Mouse (Mus musculus): ENCODE measurements around the gene Apol8. TPM values are rescaled to one million over a fixed set of nuclear protein-coding genes. Genes with fewer than 3 reads are reported as not detected.

Apol8 gene
- total RNA-seq, 2 experiments from 2014 or later = 5.1 to 5.8 TPM

DNA sequence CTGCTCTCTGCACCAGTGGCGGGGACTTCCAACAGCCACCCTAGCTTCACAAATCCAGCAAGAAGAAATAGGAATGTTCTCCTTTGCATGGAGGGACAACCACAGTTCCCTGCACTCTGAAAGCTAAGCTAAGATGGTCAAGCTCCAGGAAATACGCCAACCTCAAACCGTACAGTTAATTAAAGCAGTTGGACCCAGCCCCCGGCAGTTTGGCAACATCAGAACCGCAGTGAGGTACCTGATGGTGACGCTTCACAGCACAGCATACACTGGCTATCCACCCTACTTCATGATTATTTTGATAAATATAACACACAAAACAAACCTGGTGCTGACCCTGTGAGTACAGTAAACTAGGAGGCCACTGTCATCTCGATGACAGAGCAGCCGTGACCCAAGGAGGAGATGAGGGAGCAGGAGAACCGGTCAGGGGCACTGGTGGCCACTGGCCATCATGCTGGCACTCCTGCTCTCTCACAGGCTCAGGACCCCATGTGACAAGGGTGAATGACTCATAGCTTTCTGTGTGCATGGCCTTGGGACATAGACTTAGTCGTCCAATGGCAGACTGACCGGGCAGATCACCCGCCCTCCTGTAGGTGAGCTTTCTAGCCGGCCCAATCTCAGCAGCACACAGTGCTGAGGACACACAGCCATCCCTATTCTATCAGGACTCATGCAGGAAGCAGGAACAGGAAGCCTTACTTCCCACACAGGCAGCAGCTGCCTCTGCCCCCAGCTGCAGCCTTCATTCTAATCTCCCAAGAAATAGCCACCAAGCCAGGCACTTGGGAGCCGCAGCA, 41.0 kb upstream of the Apol8 start:
- intact Hi-C loops (cut with DNase I) = no loop called here
- DNase-seq (ENCODE audit: extremely low spot score in 1 of 2, low spot score in 2 of 2) = no peak
- no peak for TF ChIP-seq CTCF (IDR thresholded peaks at IDR 0.05)
- Histone ChIP-seq H3K27ac (peak overlapping the region; percentile 86), H3K4me3 (no peak overlapping the region)

DNA sequence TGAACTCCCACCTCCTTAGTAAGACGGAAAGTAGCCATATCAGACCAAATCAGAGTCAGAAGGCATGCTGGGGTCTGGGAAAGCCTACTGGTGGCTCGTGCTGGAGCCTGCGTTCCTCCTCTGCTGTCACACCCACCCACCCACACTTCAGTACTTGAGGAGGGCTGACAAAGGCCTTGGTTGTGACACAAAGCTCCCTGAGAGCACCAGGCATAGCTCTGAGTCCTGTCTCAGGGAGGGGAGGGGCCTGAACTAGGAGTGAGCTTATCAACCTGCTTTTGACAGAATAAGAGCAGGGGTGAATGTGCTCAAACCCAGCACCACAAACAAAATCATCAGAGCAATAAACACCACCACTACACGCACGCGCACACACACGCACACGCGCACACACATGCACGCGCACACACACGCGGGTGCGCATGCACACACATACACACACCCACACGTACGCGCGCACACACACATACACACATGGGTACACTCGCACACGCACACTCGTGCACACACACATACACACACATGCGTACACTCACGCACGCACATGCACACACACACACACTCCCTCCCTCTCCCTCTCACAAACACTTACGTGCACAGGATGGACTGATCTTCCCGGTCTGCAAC, 39.7 kb upstream of the Apol8 start:
- no peak overlapping the region for H3K4me3 ChIP-seq
- intact Hi-C loops (cut with DNase I) = no loop called here
- TF ChIP-seq CTCF (IDR thresholded peaks at IDR 0.05) = no peak
- H3K27ac ChIP-seq = no peak overlapping the region
- DNase-seq (ENCODE audit: extremely low spot score in 1 of 2, low spot score in 2 of 2) = no peak

DNA sequence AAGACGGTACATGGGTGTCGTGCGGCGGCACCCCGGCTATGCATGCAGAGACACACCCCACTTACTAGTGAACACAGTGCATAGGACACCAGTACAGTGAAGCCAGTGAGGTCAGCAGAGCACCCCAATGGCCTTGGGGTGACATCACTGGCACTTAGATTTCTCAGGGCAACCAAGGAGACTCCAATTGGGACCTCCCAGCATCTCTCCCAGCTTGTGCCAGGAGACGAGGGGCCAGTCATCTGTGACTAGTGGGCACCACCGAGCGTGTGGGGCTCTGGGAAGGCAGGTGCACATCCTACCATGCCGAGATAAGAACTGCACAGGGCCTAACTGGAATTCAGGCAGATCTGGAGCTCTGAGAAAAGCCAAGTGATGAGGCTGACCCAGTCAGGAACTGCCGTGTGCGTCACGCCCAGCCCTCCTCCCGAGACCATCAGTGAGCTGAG, 38.1 kb upstream of the Apol8 start:
- peak overlapping the region; percentile 47; the same call in 1 of the 2 replicates for H3K27ac ChIP-seq
- TF ChIP-seq CTCF (IDR thresholded peaks at IDR 0.05) = no peak
- H3K4me3 ChIP-seq = no peak overlapping the region
- DNase-seq (ENCODE audit: extremely low spot score in 1 of 2, low spot score in 2 of 2) = no peak
- intact Hi-C loops (cut with DNase I) = no loop called here

DNA sequence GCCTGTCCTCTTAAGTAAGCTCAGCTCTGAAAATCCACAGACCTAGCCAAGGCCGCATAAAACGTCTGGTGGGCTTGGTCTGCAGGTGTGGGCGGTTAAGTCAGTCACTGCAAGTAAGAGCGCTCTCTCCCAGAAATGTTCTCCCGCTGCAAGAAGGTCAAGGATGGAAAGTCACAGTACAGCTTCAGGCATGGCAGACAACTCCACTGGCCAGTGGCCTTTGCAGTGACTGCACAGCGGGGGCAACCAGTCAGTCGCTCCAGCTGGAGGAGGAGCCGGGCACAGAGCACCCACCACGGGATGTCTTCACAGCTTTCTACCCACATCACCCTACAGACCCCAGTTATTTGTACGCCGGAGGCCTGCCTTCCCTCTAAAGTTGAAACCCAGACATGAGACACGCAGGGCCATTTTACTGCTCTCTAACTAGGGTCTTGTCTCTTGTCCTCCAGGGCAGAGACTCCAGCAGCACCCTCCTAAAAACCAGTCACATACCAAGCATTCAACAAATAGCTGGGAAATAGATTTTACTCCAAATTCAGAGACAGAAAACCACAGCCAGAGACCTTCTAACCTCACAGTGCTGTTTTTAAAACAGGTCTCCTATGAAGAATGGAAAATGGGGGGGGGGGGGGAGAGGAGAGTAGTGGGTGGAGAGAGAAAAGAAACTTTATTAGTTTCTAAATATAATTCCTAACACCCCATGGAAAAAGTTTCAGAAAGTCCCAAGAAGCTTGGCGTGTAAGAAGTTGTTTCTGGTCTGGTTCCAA, 37.5 kb upstream of the Apol8 start:
- intact Hi-C loops (cut with DNase I) = no loop called here
- DNase-seq (ENCODE audit: extremely low spot score in 1 of 2, low spot score in 2 of 2) = no peak
- no peak for TF ChIP-seq CTCF (IDR thresholded peaks at IDR 0.05)
- H3K4me3 ChIP-seq = no peak overlapping the region
- peak overlapping the region; percentile 53 for H3K27ac ChIP-seq

DNA sequence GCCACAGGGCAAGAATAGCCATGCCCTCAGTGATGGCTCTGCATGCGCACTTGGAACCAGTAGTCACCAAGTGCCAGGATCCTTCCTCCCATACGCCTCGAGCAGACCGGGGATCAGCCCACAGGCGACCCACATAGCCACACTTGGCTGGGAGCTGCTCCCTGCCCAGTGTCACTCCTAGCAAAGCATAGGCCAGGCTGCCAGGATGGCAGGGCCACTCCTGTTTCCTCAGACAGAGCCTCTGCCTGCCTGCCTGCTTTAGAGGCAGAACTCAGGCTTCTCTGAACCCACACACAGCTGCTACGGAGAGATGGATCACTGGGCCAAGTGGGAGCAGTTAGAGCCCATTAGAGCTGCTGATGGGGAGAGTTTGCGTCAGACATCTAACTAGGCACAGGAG, 36.8 kb upstream of the Apol8 start:
- peak; percentile 39 to 49 for DNase-seq (ENCODE audit: extremely low spot score in 1 of 2, low spot score in 2 of 2)
- intact Hi-C loops (cut with DNase I) = no loop called here
- Histone ChIP-seq H3K4me3 (no peak overlapping the region), H3K27ac (peak overlapping the region; percentile 66)
- TF ChIP-seq CTCF (IDR thresholded peaks at IDR 0.05) = no peak

DNA sequence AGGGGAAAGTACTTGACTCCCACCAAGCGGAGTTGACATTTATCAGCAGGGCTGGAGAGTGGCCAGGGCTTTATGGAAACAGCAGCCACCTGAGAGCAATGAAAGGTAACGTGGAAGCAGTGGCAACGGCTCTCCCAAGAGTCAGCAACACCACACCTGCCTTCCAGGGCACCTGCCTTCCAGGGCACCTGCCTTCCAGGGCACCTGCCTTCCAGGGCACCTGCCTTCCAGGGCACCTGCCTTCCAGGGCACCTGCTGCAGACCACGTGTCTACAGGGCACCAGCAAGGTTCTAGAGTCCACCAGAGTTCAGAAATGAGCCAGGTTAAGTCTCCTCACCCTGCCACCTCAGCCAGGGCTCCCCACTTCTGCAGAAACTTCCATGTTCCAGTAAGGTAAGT, 36.3 kb upstream of the Apol8 start:
- Histone ChIP-seq H3K4me3 (no peak overlapping the region), H3K27ac (peak overlapping the region; percentile 66)
- no peak for DNase-seq (ENCODE audit: extremely low spot score in 1 of 2, low spot score in 2 of 2)
- intact Hi-C loops (cut with DNase I) = no loop called here
- no peak for TF ChIP-seq CTCF (IDR thresholded peaks at IDR 0.05)

DNA sequence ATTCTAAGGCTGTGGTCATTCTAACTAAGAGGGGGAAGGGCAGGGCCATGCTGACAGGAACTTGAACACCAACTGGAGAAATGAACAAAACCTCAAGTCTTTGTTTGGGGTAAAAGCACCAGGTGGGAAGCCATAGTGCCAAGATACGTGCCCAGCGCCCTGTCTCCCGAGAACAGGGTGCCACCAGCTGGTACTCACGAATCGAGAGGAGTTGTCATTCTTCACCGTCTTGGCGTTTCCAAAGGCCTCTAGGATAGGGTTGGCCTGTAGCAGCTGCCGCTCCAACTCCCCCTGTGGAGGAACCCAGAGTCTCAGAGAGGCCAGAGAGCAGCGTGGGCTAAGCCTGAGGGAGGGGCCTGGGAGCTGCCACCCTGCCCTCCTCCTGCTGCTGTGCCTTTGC, 35.3 kb upstream of the Apol8 start:
- no peak overlapping the region for H3K27ac ChIP-seq
- no peak for TF ChIP-seq CTCF (IDR thresholded peaks at IDR 0.05)

DNA sequence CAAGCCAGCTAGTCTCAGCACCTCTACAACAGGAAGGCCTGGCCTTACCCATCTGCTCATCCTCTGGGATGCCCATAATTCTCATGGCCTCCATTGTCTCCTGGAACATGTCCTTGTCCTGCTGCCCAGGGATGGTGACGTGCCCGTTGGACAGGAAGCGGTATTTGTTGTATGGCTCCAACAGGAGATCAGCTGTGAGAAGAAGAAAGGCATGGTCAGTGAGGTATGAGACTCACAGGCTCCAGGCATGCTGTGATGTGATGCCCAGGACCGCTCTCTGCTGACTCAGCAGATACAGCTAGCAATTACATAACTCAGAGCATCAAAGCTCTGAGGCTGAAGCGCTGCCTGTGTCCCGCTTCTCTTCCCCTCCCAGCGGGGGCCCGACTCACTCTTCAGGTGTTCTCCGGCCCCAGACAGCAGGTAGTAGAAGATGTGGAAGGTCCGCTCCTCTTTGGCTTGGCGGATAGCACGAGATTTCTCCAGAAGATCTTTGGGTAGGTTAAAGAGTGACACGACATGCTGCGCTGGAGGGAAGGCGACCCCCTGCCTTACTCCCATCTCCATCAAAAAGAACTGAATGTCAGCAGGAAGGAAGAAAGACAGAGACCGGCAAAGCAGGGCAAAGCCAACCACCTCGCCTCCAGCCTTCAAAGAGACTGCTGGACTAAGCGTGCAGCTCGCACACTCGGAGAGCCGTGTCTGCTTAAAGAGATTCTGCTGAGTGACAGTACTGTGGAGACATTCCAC, 34.0 kb upstream of the Apol8 start:
- no peak for DNase-seq (ENCODE audit: extremely low spot score in 1 of 2, low spot score in 2 of 2)
- H3K4me3 ChIP-seq = no peak overlapping the region
- intact Hi-C loops (cut with DNase I) = no loop called here
- H3K27ac ChIP-seq = peak overlapping the region; percentile 28; the same call in 1 of the 2 replicates
- no peak for TF ChIP-seq CTCF (IDR thresholded peaks at IDR 0.05)

More for the DNA sequence above, 35.3 kb upstream of the Apol8 start:
- intact Hi-C loops (cut with DNase I) = no loop called here
- no peak for DNase-seq (ENCODE audit: extremely low spot score in 1 of 2, low spot score in 2 of 2)
- H3K4me3 ChIP-seq = no peak overlapping the region

DNA sequence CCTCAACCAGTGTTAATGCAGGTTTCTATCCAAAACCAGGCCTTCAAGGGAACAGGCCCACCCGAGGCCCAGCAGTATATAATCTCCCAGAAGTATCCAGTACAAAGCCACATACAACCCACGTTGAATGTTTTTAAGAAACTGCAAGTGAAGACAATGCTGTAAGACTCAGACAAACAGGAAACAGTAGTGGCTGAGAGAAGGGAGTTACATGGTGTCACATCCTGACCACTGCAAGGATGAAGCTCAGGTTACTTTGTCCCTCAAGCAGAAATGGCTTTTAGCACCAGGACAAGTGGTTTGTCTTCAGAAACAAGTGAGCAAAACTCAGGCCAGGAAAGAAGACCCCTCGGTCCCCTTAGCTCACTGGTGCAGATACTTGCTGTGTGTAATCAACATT, 32.4 kb upstream of the Apol8 start:
- DNase-seq (ENCODE audit: extremely low spot score in 1 of 2, low spot score in 2 of 2) = no peak
- Histone ChIP-seq H3K4me3 (no peak overlapping the region), H3K27ac (no peak overlapping the region)
- intact Hi-C loops (cut with DNase I) = no loop called here
- TF ChIP-seq CTCF (IDR thresholded peaks at IDR 0.05) = no peak

DNA sequence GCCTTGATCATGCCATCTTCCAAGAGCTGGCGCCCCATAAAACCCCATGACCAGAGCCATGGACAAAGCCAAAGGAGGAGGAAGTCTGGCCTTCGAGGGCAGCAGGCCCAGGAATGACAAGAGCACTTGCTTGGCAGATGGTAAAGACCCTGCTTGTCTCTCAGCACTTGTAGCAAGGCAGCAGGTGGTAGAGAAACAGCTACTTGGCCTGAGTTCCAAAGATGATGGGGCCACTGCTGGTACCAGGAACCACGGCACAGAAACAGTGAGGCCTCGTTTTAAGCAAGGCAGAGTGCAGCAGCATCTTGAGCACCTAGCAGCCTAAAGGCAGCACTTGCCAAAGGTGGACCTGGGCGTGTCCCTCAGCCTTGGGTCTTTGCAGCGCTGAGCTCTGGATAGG, 31.6 kb upstream of the Apol8 start:
- intact Hi-C loops (cut with DNase I) = no loop called here
- no peak for TF ChIP-seq CTCF (IDR thresholded peaks at IDR 0.05)
- no peak overlapping the region for H3K4me3 ChIP-seq
- H3K27ac ChIP-seq = no peak overlapping the region; the same call in 1 of the 2 replicates
- DNase-seq (ENCODE audit: extremely low spot score in 1 of 2, low spot score in 2 of 2) = no peak

DNA sequence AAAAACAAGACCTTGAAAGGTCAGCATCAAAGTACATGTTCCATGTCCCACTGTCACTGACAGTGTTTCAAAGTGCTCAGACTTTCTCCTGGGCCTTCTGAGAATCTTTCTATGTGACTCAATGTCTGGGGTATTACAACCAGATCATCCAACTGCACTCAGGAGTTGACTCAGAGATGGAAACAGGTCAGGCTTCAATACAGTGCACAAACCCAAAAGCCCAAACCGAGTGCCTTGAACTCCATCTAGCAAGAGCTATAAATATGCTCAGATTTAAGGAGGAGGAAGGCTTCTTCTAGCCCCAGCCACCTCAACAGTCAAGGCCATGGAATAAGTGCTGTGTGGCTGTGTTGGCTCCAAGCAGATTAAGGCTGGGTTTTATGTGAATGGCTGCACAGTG, 29.0 kb upstream of the Apol8 start:
- intact Hi-C loops (cut with DNase I) = no loop called here
- Histone ChIP-seq H3K4me3 (no peak overlapping the region), H3K27ac (no peak overlapping the region)
- TF ChIP-seq CTCF (IDR thresholded peaks at IDR 0.05) = no peak
- DNase-seq (ENCODE audit: extremely low spot score in 1 of 2, low spot score in 2 of 2) = no peak
